Mouse (Mus musculus) ES-Bruce4 (cell line): ENCODE data around the gene Gm21983.

Source experiments
- CTCF ChIP-seq: IDR thresholded peaks from one replicate; pipeline ENCODE4 v1.8.1; 2011; ENCODE audit warnings: low read depth, low read length
- POLR2A ChIP-seq: IDR thresholded peaks from one replicate; pipeline ENCODE4 v1.8.1; 2011; ENCODE audit warnings: low read length; ENCODE audit not compliant: insufficient read depth

DNA sequence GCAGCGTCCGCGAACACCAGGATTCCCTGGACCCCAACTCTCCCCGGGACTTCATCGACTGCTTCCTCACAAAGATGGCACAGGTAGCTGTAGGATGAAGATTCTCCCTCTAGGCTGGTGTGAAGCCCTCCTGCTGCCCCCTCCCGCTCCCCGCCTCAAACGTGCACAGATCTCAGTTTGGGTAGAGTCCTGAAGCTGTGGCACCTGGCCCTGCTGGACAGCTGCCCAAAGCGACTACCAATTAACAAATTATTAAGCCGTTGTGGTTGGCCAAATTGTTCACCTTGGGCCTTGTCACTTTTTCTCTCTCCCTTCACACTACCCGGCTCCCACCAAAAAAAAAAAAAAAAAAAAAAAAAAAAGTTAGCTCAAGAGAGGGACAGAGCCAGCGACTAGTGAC, 51.1 kb downstream of the Gm21983 start:
- TF ChIP-seq CTCF (no peak), POLR2A (no peak)
